Mouse (Mus musculus) retina, adult 2 months (tissue): ENCODE results near the gene 4930539E08Rik.

Experiments used
- DNase-seq: peaks from one replicate; pipeline ENCODE4 v3.0.0-alpha.2; 2012; ENCODE audit warnings: low read depth, low spot score

4930539E08Rik gene

DNA sequence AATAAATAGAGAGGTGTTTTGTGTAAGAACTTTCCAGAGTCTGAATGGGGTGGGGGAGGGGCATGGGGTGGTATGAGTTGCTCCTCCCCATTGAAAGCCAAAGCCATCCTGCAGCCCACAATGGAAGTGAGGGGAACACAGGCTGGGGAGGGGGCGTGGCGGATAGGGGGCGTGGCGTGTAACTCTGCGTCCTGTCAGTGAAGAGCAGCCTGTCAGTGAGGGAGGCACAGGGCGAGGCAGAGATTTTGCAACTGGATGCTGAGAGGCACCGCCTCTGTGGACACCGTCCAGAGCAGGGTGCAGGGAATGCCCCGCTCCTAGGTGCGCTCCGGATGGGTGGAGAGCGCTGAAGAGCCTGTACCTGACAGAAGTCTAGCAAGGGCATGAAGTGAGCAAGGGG is 56.9 kb downstream of the 4930539E08Rik start, which contains the start of gene Pnpla1:
Pnpla1 (plus strand) TSS at position 207 of the 400 bp plus-strand sequence.
- DNase-seq: no peak

DNA sequence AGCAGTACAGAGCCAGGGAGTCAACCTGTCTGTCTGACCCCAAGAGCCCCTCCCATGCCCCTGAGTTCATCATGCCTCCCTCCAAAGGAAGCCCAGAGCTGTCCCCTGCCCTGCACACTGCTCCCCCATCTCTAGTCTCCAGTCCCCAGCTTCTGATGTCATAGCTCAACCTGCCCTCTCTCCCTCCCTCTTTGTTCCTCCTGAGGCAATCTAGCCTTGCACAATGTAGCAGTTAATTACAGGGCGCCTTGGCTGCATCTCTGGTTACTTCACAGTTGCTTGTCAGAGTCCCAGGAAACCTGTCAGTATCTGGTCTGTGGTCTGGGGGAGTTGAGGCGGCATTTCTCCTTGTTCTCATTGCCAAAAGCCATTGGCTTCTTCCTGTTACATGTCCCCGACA is 59.1 kb downstream of the 4930539E08Rik start:
- DNase-seq: no peak

DNA sequence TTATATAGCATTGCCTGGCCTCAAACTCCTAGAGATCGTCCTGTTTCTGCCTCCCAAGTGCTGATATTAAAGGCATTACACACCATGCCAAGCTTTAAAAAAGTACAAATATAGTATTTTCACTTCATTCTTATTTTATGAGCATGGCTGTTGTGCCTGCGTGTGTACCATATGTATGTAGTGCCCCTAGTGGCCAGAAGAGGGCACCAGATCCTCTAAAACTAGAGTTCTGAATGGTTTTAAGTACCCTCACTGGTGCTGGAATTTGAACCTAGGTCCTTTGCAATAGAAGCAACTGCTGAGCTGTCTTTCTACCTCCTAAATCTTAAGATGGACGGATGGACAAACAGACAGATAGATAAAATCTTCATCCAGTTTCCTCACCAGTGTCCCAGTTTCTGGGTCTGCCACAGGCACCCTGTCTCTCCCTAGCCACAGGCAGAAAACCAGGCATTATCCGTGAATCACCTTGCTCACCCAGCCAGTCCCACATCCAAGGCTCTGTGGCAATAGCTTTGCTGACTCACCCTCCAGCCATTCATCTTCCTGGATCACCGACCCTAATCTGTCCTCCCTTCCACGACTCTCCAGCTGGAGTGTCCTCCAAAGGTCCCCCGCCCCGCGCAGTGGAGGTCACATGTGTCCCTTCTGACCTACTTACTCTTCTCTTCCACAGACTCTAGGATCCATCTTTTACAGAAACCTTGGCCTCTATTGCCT is 59.8 kb downstream of the 4930539E08Rik start:
- DNase-seq: no peak

DNA sequence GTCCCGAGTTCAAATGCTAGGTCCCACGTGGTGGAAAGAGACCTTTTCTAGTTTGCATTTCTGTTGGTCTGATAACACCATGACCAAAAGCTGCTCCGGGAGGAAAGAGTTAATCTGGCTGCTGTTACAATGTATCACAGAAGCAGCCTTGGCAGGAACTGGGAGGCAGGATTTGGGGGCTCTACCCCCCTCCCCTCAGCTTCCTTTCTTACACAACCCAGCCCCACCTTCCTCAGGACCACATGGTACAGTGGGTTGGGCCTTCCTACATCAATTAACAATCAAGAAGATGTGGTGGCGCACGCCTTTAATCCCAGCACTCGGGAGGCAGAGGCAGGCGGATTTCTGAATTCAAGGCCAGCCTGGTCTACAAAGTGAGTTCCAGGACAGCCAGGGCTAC is 60.7 kb downstream of the 4930539E08Rik start:
- no peak for DNase-seq

DNA sequence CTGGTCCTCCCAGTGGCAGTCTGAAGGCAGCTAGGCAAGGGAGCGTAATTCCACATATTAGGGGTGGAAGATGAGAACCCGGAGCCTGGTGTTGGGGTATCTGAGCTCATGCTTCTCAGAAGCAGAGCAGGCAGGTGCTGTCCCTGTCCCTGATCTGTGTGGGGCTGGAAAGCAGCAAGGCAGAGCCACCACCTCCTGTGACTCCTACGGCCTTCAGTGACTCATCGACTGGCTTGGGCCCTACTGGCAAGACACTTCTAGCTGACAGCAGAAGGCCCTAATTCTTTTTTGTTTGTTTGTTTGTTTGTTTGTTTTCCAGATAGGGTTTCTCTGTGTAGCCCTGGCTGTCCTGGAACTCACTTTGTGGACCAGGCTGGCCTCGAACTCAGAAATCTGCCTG is 64.6 kb downstream of the 4930539E08Rik start:
- no peak for DNase-seq

DNA sequence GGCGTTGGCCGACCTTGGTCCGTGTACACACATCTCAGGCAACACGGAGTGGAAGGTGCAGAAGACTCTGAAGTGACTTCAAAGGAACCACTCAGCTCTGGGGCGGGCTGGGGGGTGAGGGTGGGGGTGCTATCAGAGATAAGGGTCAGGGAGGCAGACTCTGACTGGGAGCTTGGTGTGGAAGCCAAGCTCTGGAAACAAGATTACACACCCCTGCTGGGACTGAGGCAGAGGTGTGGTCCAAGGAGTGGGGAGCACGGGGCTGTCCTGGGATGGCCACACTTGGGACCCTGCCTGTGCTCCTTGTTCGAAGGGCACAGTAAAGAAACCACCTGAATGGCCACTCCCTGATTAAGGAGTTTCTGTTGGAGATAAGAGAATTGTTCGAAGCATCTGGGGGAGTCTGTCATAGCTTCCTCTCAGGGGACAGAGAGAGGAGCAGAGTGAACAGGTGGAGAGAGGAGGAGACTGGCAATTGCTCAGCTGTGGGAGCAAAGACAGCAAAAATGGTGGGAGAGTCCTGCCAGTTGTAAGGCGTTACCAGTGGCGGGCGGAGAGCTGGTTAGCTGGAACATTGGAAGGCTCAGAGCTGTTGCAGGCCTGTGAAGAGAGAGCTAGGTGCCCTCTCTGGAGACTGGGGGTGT is 68.0 kb downstream of the 4930539E08Rik start:
- DNase-seq: no peak
